Mouse (Mus musculus) heart, postnatal 14 days (tissue): Measurements from ENCODE around the gene Hoxd9. TPM values are rescaled to one million over a fixed set of nuclear protein-coding genes. Genes with fewer than 3 reads are reported as not detected.

Source experiments
- DNase-seq, 2 experiments: peaks; one replicate each; pipeline ENCODE4 v3.0.0; 2021 to 2022
- intact Hi-C: fragments of 180-260 bp; cut with DNase I; formaldehyde crosslinking; loops from one replicate; pipeline ENCODE4 v1.15.1; 2025
- total RNA-seq, 2 experiments: library from RNA; stranded (reverse); gene quantifications; 2 replicates each; pipeline ENCODE4 v1.2.3; 2021

The Hoxd9 gene
- total RNA-seq, 2 experiments from 2014 or later: 0.12 to 0.24 TPM

DNA sequence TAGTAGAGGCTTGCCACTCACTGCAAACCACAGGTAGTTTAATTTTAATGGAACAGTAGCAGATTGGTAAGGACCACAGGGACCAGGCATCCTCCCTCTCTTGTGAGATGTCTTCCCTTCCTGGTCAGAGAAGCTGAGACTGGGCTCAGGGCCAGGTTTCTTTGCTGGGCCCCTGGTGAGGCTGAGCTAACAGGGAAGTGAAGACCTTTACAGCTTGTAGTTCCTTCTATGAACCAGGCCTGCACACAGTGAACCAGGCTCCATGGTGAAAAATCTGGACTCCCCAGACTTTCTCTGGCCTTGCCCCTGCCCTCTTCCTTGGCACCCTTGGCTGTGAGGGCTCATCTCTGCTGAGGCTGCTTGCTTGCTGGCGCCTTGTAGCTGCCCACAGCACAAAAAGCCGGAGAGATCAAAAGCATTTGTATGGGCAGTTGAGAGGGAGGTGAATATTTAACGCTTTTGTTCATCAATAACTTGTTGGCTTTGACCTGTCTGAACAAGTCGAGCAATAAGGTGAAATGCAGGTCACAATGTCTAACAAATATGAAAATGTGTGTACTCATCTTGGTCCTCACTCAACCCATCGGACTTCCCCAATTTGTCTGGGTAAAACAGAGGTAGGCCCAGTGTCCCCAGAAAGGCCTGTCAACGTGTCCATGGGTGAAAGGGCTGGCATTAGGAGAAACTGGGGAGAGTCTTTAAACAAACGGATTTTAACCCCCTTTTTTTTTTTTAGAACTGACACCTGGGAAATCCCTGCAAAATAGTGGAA, 26.9 kb downstream of the Hoxd9 start:
- intact Hi-C loops: no loop called here
- no peak for DNase-seq

DNA sequence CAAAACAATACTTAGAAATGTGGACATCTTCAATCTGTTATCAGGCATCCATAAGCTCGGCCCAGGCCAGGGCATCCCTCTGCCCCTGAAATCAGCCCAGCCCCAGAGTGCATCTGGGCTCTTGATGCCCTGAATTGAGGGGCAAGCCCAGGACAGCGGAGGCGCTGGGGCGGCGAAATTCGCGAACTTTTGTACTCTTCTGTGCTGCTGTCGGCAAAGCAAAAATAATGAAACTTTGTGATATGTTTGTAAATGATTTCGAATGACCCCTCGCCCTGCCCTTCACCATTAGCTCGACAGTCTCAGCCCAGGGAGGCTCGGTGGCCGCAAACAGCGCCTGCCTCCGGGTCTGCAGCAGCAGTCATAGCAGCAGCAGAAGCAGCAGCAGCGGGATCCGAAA, 27.6 kb downstream of the Hoxd9 start:
- no peak for DNase-seq
- intact Hi-C loops: no loop called here

GRCm38 (mm10) chr2:74726551-74726950, 29.0 kb downstream of the Hoxd9 start, which contains the start of gene Gm28230:
Gm28230 (plus strand) TSS chr2:74726728.
- intact Hi-C loops: no loop called here
- DNase-seq: no peak

GRCm38 (mm10) chr2:74726973-74727639, 29.6 kb downstream of the Hoxd9 start:
- intact Hi-C loops: no loop called here

DNA sequence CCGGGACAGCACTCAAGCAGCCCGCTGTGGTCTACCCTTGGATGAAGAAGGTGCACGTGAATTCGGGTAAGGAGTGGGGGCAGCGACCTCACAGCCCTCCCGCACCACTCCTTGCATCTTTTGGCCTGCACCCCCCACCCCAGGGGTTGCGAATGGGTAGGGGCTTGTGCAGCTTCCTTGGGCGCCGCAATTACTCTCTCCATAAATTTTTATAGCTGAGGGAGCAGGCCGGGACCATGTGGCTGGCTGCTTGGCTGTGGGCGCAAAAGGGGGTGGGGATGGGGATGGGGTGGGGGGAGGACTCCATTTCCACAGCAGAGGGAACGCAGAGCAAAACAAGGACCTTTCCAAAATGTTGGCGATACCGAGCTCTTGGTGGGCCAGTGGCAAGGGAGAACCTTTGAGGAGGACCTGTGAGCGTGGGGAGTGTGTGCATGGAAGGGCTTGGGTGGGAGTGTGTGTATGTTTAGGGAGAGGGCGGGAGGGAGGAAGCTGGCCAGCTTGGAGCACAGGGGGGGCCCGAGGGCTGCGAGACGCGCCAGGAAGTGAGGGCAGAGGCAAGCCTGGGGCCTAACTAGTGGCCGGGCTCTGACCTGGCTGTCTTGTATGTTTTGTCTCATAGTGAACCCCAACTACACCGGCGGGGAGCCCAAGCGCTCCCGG, 30.2 kb downstream of the Hoxd9 start:
- intact Hi-C loops: no loop called here
- no peak for DNase-seq

More at GRCm38 (mm10) chr2:74726973-74727639, 29.6 kb downstream of the Hoxd9 start:
- no peak for DNase-seq

- DNase-seq: no peak
- intact Hi-C loops: no loop called here
These were observed 30.8 kb downstream of the Hoxd9 start for GRCm38 (mm10) chr2:74728303-74728680.

GRCm38 (mm10) chr2:74730331-74730730, 32.8 kb downstream of the Hoxd9 start:
- intact Hi-C loops: no loop called here
- no peak for DNase-seq

DNA sequence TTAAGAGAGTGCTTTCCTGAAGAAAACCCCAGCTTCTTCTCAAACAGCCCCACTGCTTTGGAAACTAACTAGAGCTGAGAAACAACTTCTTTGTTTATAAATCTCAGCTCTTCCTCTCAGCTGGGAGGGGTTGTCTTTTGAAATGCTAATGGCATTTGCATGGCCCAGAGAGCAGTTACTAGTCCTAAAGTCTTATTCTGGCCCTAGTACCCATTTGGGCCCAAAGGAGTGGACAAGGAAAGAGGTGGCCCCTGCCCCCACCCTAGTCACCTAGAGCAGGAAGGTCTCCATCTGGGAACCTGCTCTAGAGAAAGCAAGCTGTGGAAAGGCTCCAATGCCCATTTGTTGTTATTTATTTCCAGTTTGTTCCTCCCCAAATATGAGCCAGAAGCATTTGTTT, 33.5 kb downstream of the Hoxd9 start:
- intact Hi-C loops: no loop called here

GRCm38 (mm10) chr2:74731799-74732512, 34.4 kb downstream of the Hoxd9 start:
- intact Hi-C loops: no loop called here
- DNase-seq: no peak

More for the DNA sequence above, 33.5 kb downstream of the Hoxd9 start:
- DNase-seq: no peak

DNA sequence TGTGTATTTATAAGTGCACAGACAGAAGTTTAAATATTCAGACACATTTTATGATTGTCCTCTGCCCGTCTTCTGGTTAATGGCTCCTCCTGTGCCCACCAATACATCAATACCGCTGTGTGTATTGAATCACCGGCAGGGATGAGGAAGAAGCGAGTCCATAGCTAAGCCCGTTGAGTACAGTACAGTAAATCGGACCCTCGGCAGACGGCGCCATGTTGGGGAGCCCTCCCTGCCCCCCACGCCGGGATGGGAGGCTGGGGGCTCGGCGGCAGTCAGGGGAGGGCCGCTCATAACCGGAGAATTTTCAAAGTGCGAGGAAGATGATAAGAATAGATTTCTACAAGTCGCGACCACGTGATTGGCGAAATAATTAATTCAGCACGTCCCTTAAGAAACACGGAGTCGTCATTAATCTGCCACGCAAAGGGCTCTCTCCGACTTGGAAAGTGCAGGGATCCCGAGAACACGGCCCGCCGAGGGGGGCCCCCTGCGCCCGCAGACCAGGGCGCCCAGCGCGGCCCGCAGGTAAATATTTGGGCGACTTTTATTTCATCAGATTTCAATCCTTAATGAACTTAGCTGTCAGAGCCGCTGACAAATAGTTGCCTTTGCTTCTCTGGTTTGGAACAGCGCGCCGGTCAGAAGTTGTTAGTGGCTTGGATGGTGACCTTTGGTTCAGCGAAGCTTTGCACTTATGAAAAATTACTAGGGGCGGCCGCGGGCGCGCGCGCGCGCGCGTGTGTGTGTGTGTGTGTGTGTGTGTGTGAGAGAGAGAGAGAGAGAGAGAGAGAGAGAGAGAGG, 35.2 kb downstream of the Hoxd9 start:
- no peak for DNase-seq
- intact Hi-C loops: no loop called here

- no peak for DNase-seq
- intact Hi-C loops: no loop called here
These were observed 35.8 kb downstream of the Hoxd9 start for GRCm38 (mm10) chr2:74733317-74733661.

- intact Hi-C loops: no loop called here
- no peak for DNase-seq
These were observed 36.2 kb downstream of the Hoxd9 start for GRCm38 (mm10) chr2:74733765-74734164.

- intact Hi-C loops: no loop called here
- DNase-seq: no peak
These were observed 36.9 kb downstream of the Hoxd9 start for GRCm38 (mm10) chr2:74734451-74734850.

DNA sequence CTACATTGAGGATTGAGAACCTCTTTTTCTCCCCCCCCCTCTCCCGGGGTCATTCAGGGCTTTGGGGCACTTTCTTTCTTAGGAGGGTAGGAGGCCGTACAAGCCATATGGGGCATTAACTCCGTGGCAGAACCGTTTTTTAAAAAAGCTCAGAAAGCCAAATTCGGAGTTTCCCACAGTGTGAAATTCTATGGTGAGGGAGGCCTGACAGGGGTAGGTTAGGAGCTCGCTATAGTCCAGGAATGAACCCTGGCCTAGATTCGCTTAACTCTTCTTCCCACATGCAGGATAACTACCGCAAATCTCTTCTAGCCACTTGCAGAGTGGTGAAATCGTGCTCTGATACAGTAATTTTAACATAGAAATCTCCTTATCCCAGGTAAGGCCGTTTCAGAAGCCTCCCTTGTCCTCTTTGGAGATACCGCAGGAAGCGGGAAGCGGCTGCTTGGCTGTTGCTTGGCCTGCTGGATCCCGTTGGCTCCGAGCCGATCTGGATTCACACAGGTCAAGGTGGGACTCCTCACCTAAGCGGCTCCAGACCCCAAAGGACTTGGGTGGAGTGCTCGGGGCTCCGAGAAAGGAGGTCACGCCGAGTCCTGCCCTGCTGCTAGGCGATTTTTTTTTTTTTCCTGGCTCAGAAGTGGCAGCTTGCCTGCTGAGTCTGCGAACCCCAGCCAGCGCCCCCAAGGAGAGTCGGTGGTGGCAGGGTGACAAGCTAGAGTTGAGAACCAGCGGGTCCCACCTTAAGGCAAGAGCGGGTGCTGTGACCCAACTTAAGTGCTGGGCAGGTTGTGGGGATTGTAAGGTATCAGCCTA, 37.7 kb downstream of the Hoxd9 start:
- no peak for DNase-seq
- intact Hi-C loops: no loop called here

GRCm38 (mm10) chr2:74735851-74736687, 38.5 kb downstream of the Hoxd9 start:
- intact Hi-C loops: no loop called here
- DNase-seq: no peak

GRCm38 (mm10) chr2:74736688-74737577, 39.4 kb downstream of the Hoxd9 start:
- intact Hi-C loops: no loop called here
- no peak for DNase-seq

GRCm38 (mm10) chr2:74737578-74738070, 40.1 kb downstream of the Hoxd9 start:
- intact Hi-C loops: no loop called here
- DNase-seq: no peak
